Mouse (Mus musculus) megakaryocyte, embryonic 14.5 days (primary cell): ENCODE measurements around the gene Rlbp1. TPM values are rescaled to one million over a fixed set of nuclear protein-coding genes. Genes with fewer than 3 reads are reported as not detected.

ENCODE experiments used
- H3K27me3 ChIP-seq: replicated peaks from 2 replicates; pipeline ENCODE3; 2012; ENCODE audit warnings: inconsistent platforms
- H3K36me3 ChIP-seq: replicated peaks from 2 replicates; pipeline ENCODE3; 2012; ENCODE audit warnings: low read length, inconsistent platforms, mixed read lengths
- H3K4me1 ChIP-seq: 2 replicates; pipeline ENCODE4 v1.6.1; 2012; ENCODE audit warnings: inconsistent platforms
- H3K4me3 ChIP-seq: replicated peaks from 2 replicates; pipeline ENCODE3; 2012; ENCODE audit warnings: moderate library complexity, mild to moderate bottlenecking, inconsistent platforms
- H3K9me3 ChIP-seq: 2 replicates; pipeline ENCODE4 v1.6.1; 2012; ENCODE audit warnings: inconsistent platforms
- FLI1 ChIP-seq: IDR thresholded peaks from 2 replicates; pipeline ENCODE4 v1.6.1; 2012; ENCODE audit warnings: low read length, inconsistent platforms, mixed read lengths
- GATA1 ChIP-seq: IDR thresholded peaks from 3 replicates; pipeline ENCODE4 v1.6.1; 2012; ENCODE audit warnings: mixed read lengths, low read length, inconsistent platforms, borderline replicate concordance
- polyA plus RNA-seq: library from polyadenylated mRNA; stranded (reverse); fragments of >175 nt; gene quantifications from 2 replicates; pipeline ENCODE4 v1.2.3, GENCODE M21; 2012; ENCODE audit warnings: low replicate concordance; ENCODE audit not compliant: insufficient read depth

The Rlbp1 gene
- polyA plus RNA-seq, 1 experiment, result not detected

DNA sequence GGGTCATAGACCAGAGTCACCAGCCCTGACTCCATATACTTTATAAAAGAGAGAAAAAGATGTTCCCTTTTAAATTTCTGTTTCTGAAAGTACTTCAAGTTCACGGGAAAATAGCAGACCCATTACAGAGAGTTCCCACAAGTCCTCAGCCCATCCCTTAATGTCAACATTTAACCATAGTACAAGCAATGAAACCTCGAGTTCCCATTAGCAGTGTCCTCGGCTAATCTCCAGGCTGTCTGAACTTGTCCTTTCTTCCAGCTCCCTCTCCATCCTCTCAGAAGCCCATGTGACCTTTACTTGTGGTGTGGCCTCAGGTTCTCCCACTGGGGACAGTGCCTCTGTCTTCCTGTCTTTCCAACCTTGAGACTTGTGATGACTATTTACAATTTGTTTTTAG lies 53.4 kb downstream of the Rlbp1 start:
- TF ChIP-seq FLI1, result no peak
- no peak for TF ChIP-seq GATA1
- H3K36me3 ChIP-seq, result peaks cover 82% of the 10 kb centered on the region
- H3K4me3 ChIP-seq, result no peak overlapping the region

DNA sequence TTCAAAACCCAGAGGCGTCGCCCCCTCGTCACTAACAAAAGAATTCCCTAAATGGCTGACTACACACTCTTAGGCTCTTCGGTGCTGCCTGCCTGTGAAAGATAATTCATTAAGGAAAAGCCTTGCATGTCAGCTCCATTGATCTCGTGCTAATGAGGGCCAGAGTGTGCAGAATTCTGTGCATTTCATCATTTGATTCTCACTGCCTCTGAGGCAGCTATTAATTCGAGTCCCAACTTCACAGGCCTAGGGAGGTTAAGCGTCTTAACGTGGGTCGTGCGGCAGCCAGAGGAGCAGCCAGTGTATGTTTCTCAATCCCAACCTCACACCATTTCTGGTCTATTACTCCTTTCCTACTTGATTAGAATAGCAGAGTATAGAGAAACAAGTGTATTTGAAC lies 55.7 kb downstream of the Rlbp1 start:
- no peak overlapping the region for H3K4me3 ChIP-seq
- TF ChIP-seq FLI1 (no peak), GATA1 (no peak)
- peaks cover 15% of the 10 kb centered on the region for H3K4me1 ChIP-seq
- H3K9me3 ChIP-seq, result no peaks in the 10 kb centered on the region
- no peaks in the 10 kb centered on the region for H3K27me3 ChIP-seq
- peaks cover 97% of the 10 kb centered on the region for H3K36me3 ChIP-seq

More for the DNA sequence above, 53.4 kb downstream of the Rlbp1 start:
- H3K27me3 ChIP-seq, result no peaks in the 10 kb centered on the region
- peaks cover 22% of the 10 kb centered on the region for H3K4me1 ChIP-seq
- H3K9me3 ChIP-seq, result no peaks in the 10 kb centered on the region

DNA sequence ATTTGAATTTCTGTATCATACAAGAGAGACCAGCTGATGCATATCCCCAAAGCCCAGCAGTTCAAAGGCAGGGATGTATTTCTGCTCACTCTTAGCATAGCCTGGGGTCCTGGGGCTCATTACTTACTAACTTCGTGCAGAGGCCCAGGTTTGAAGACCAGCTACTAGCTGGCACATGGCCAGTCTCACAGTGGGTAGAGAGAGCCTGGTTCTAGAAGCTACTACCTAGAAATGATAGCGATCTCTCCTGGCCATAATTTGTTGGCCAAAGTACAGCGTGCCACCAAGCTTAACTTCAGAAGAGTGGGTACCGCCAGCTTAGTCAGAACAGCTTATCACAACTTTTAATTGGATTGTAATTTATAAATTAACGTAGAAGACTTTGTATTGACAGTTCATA lies 58.1 kb downstream of the Rlbp1 start:
- H3K27me3 ChIP-seq, result no peaks in the 10 kb centered on the region
- H3K36me3 ChIP-seq, result peaks cover 97% of the 10 kb centered on the region
- H3K4me3 ChIP-seq, result no peak overlapping the region
- no peak for TF ChIP-seq FLI1
- TF ChIP-seq GATA1, result no peak
- H3K9me3 ChIP-seq, result no peaks in the 10 kb centered on the region
- H3K4me1 ChIP-seq, result 0 out of 2 replicates have a peak, but pooled peaks cover 7% of the 10 kb centered on the region

Other genes with a start within 250 kb of the Rlbp1 start
- 42.4 and 57.1 TPM in 2 replicates for gene Mfge8, start 238.0 kb downstream of the Rlbp1 start, polyA plus RNA-seq
- 18.2 and 77.1 TPM in 2 replicates for gene Abhd2, start 113.8 kb downstream of the Rlbp1 start, polyA plus RNA-seq
- gene Fanci, start 4.9 kb upstream of the Rlbp1 start, polyA plus RNA-seq, result 0.40 TPM in 1 of 2 replicates, not detected in the other
- gene Polg, start 79.3 kb upstream of the Rlbp1 start, polyA plus RNA-seq, result 10.2 and 32.6 TPM in 2 replicates
- gene Rhcg, start 230.6 kb upstream of the Rlbp1 start, polyA plus RNA-seq, result not detected in 2 replicates